Mouse (Mus musculus): Measurements from ENCODE around the gene 6030458C11Rik. TPM values are rescaled to one million over a fixed set of nuclear protein-coding genes. Genes with fewer than 3 reads are reported as not detected.

Gene 6030458C11Rik
- total and polyA plus RNA-seq, 2 experiments from 2014 or later = 21.0 to 31.5 TPM

DNA sequence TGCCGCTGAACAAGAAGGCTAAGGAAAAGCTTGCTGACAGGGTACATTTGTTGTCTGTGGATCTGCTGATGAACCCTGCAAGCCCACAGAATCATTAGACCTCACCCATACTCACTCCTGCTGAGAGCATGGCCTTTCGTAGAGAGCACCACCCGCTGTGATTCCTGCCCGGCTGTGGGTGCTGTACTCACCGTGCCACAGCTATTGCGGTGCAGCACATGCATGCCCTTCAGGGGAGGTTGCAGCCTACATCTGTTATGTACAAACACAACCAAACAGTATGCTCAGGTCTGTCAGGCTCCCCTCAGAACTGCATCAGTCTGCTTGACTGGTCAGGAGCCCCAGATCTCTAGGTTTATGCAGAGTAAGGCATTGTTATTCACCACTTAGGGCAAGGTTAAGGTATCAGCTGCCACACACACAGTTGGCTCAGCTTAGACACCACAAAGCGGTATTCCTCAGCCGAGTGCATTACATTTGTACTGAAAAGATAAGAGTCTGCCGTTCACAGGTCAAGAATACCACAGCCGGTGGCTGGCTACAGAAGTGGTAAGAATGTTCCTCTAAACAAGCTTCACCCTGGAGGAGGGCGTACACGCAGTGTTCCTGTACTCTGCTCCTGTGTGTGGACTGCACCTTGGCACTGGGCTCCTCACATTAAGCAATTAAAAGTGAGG, 33.5 kb upstream of the 6030458C11Rik start:
- no peak for TF ChIP-seq CTCF (IDR thresholded peaks at IDR 0.05; ENCODE audit: low read depth)
- Histone ChIP-seq H3K9me3 (ENCODE audit: low read length) (no peaks in the 10 kb centered on the region), H3K9ac (no peak overlapping the region), H3K4me1 (ENCODE audit: insufficient read depth) (no peaks in the 10 kb centered on the region), H3K27ac (ENCODE audit: low read depth, low read length) (no peak overlapping the region), H3K4me2 (ENCODE audit: low read depth) (no peak overlapping the region), H3K36me3 (ENCODE audit: insufficient read depth) (peaks cover 70% of the 10 kb centered on the region), H3K4me3 (ENCODE audit: low read depth, low read length) (no peak overlapping the region), H3K27me3 (ENCODE audit: insufficient read depth, low read length) (no peaks in the 10 kb centered on the region)
- ATAC-seq (no peak), DNase-seq (no peak)
- 94% methylated on average over 12 of the region's 12 CpGs for WGBS

- H3K4me2 ChIP-seq (ENCODE audit: low read depth) = no peak overlapping the region
Observed at GRCm38 (mm10) chr15:12856780-12857179, 32.3 kb upstream of the 6030458C11Rik start.

GRCm38 (mm10) chr15:12853471-12853870, 29.0 kb upstream of the 6030458C11Rik start:
- Histone ChIP-seq H3K4me1 (ENCODE audit: insufficient read depth) (no peaks in the 10 kb centered on the region), H3K4me3 (ENCODE audit: low read depth, low read length) (no peak overlapping the region), H3K9me3 (ENCODE audit: low read length) (no peaks in the 10 kb centered on the region), H3K4me2 (ENCODE audit: low read depth) (no peak overlapping the region), H3K36me3 (ENCODE audit: insufficient read depth) (peaks cover 70% of the 10 kb centered on the region), H3K27ac (ENCODE audit: low read depth, low read length) (no peak overlapping the region), H3K9ac (no peak overlapping the region), H3K27me3 (ENCODE audit: insufficient read depth, low read length) (no peaks in the 10 kb centered on the region)
- ATAC-seq (no peak), DNase-seq (no peak)
- TF ChIP-seq CTCF (IDR thresholded peaks at IDR 0.05; ENCODE audit: low read depth) = no peak
- WGBS = 75% methylated on average over 8 of the region's 8 CpGs

More at GRCm38 (mm10) chr15:12856780-12857179, 32.3 kb upstream of the 6030458C11Rik start:
- H3K27me3 ChIP-seq (ENCODE audit: insufficient read depth, low read length) = no peaks in the 10 kb centered on the region
- H3K9ac ChIP-seq = no peak overlapping the region
- no peak for DNase-seq
- TF ChIP-seq CTCF (IDR thresholded peaks at IDR 0.05; ENCODE audit: low read depth) = no peak
- no peak for ATAC-seq
- no peak overlapping the region for H3K4me3 ChIP-seq (ENCODE audit: low read depth, low read length)
- peaks cover 78% of the 10 kb centered on the region for H3K36me3 ChIP-seq (ENCODE audit: insufficient read depth)
- no peak overlapping the region for H3K27ac ChIP-seq (ENCODE audit: low read depth, low read length)
- H3K9me3 ChIP-seq (ENCODE audit: low read length) = no peaks in the 10 kb centered on the region
- H3K4me1 ChIP-seq (ENCODE audit: insufficient read depth) = no peaks in the 10 kb centered on the region
- 96% methylated on average over 6 of the region's 6 CpGs for WGBS

- Histone ChIP-seq H3K36me3 (ENCODE audit: insufficient read depth) (peaks cover 72% of the 10 kb centered on the region), H3K27me3 (ENCODE audit: insufficient read depth, low read length) (no peaks in the 10 kb centered on the region), H3K4me2 (ENCODE audit: low read depth) (no peak overlapping the region), H3K4me1 (ENCODE audit: insufficient read depth) (no peaks in the 10 kb centered on the region), H3K4me3 (ENCODE audit: low read depth, low read length) (no peak overlapping the region), H3K9ac (no peak overlapping the region), H3K27ac (ENCODE audit: low read depth, low read length) (no peak overlapping the region), H3K9me3 (ENCODE audit: low read length) (no peaks in the 10 kb centered on the region)
- ATAC-seq (no peak), DNase-seq (no peak)
- TF ChIP-seq CTCF (IDR thresholded peaks at IDR 0.05; ENCODE audit: low read depth) = peak; percentile 48; the same call in 1 of the 2 replicates
- WGBS = 93% methylated on average over 4 of the region's 4 CpGs
Observed at GRCm38 (mm10) chr15:12849373-12849772, 24.9 kb upstream of the 6030458C11Rik start.

GRCm38 (mm10) chr15:12848196-12848975, 23.9 kb upstream of the 6030458C11Rik start:
- Histone ChIP-seq H3K9me3 (ENCODE audit: low read length) (no peaks in the 10 kb centered on the region), H3K27ac (ENCODE audit: low read depth, low read length) (no peak overlapping the region), H3K36me3 (ENCODE audit: insufficient read depth) (peaks cover 72% of the 10 kb centered on the region), H3K4me3 (ENCODE audit: low read depth, low read length) (no peak overlapping the region), H3K27me3 (ENCODE audit: insufficient read depth, low read length) (no peaks in the 10 kb centered on the region), H3K9ac (no peak overlapping the region), H3K4me2 (ENCODE audit: low read depth) (no peak overlapping the region), H3K4me1 (ENCODE audit: insufficient read depth) (no peaks in the 10 kb centered on the region)
- no peak for TF ChIP-seq CTCF (IDR thresholded peaks at IDR 0.05; ENCODE audit: low read depth)
- WGBS = 87% methylated on average over 11 of the region's 11 CpGs
- ATAC-seq (no peak), DNase-seq (no peak)

GRCm38 (mm10) chr15:12842833-12843232, 18.4 kb upstream of the 6030458C11Rik start:
- H3K9me3 ChIP-seq (ENCODE audit: low read length) = no peaks in the 10 kb centered on the region
- no peak overlapping the region for H3K9ac ChIP-seq
- H3K4me1 ChIP-seq (ENCODE audit: insufficient read depth) = no peaks in the 10 kb centered on the region
- ATAC-seq = no peak
- no peak overlapping the region for H3K4me3 ChIP-seq (ENCODE audit: low read depth, low read length)
- peaks cover 78% of the 10 kb centered on the region for H3K36me3 ChIP-seq (ENCODE audit: insufficient read depth)
- H3K4me2 ChIP-seq (ENCODE audit: low read depth) = no peak overlapping the region
- TF ChIP-seq CTCF (IDR thresholded peaks at IDR 0.05; ENCODE audit: low read depth) = peak; percentile 26; the same call in 1 of the 2 replicates
- H3K27me3 ChIP-seq (ENCODE audit: insufficient read depth, low read length) = no peaks in the 10 kb centered on the region
- no peak overlapping the region for H3K27ac ChIP-seq (ENCODE audit: low read depth, low read length)
- WGBS = 83% methylated on average over 7 of the region's 7 CpGs
- DNase-seq = no peak

- DNase-seq (no peak), ATAC-seq (no peak)
- Histone ChIP-seq H3K27me3 (ENCODE audit: insufficient read depth, low read length) (no peaks in the 10 kb centered on the region), H3K4me1 (ENCODE audit: insufficient read depth) (no peaks in the 10 kb centered on the region), H3K27ac (ENCODE audit: low read depth, low read length) (no peak overlapping the region), H3K9ac (no peak overlapping the region), H3K9me3 (ENCODE audit: low read length) (no peaks in the 10 kb centered on the region), H3K4me2 (ENCODE audit: low read depth) (no peak overlapping the region), H3K4me3 (ENCODE audit: low read depth, low read length) (no peak overlapping the region), H3K36me3 (ENCODE audit: insufficient read depth) (peaks cover 78% of the 10 kb centered on the region)
- TF ChIP-seq CTCF (IDR thresholded peaks at IDR 0.05; ENCODE audit: low read depth) = no peak
- whole genome bisulfite sequencing = 94% methylated on average over 11 of the region's 11 CpGs
Observed at GRCm38 (mm10) chr15:12840737-12841136, 16.3 kb upstream of the 6030458C11Rik start.

Data from forebrain, postnatal 0 days (tissue).